Mouse (Mus musculus): ENCODE results near the gene Wdr3. TPM values are rescaled to one million over a fixed set of nuclear protein-coding genes. Genes with fewer than 3 reads are reported as not detected.

The Wdr3 gene
- polyA plus RNA-seq, 1 experiment: 17.7 TPM

GRCm38 (mm10) chr3:100163556-100163955 lies 1.3 kb upstream of the Wdr3 start:
- TF ChIP-seq MAX (IDR thresholded peaks at IDR 0.05; ENCODE audit: low read depth): no peak
- TF ChIP-seq POLR2A (IDR thresholded peaks at IDR 0.05; ENCODE audit: insufficient read length, low read depth): no peak
- TF ChIP-seq TCF12 (IDR thresholded peaks at IDR 0.05; ENCODE audit: insufficient read depth, poor library complexity, severe bottlenecking): no peak
- no peak for TF ChIP-seq USF1 (IDR thresholded peaks at IDR 0.05; ENCODE audit: low read depth)
- no peak for TF ChIP-seq TCF3 (IDR thresholded peaks at IDR 0.05; ENCODE audit: insufficient read length, low read depth)
- TF ChIP-seq POLR2AphosphoS2 (IDR thresholded peaks at IDR 0.05; ENCODE audit: insufficient read length, low read depth): no peak
- TF ChIP-seq REST (IDR thresholded peaks at IDR 0.05; ENCODE audit: insufficient read depth, insufficient read length): no peak
- no peak for TF ChIP-seq MYOG (IDR thresholded peaks at IDR 0.05; ENCODE audit: control insufficient read depth in 1 of 3, insufficient read depth in 1 of 3, insufficient read length in 2 of 3, low read depth in 2 of 3)
- no peak for TF ChIP-seq SRF (IDR thresholded peaks at IDR 0.05; ENCODE audit: control insufficient read depth, insufficient read length, low read depth)
- no peak for TF ChIP-seq MYOD1 (IDR thresholded peaks at IDR 0.05; ENCODE audit: control insufficient read depth in 1 of 3, insufficient read length in 2 of 3, low read depth in 2 of 3)
- no peak for TF ChIP-seq E2F4 (IDR thresholded peaks at IDR 0.05; ENCODE audit: insufficient read depth)
- no peak for TF ChIP-seq CEBPB (IDR thresholded peaks at IDR 0.05; ENCODE audit: insufficient read depth, poor library complexity, severe bottlenecking)
- Histone ChIP-seq H3K36me3 (ENCODE audit: control insufficient read depth, insufficient read depth) (no peaks in the 10 kb centered on the region), H3ac (ENCODE audit: control insufficient read depth, insufficient read length) (no peak overlapping the region), H3K27me3 (ENCODE audit: control insufficient read depth, insufficient read depth, insufficient read length) (no peaks in the 10 kb centered on the region), H3K79me2 (ENCODE audit: control insufficient read depth, insufficient read depth) (peaks cover 26% of the 10 kb centered on the region), H3K4me3 (peak overlapping the region; percentile 79), H3K4me2 (ENCODE audit: low read depth) (peak overlapping the region; percentile 90)

GRCm38 (mm10) chr3:100161665-100162314 lies 417 bp downstream of the Wdr3 start:
- H3K36me3 ChIP-seq (ENCODE audit: control insufficient read depth, insufficient read depth): peaks cover 6% of the 10 kb centered on the region
- H3K4me3 ChIP-seq: peak overlapping the region; percentile 79
- peaks cover 26% of the 10 kb centered on the region for H3K79me2 ChIP-seq (ENCODE audit: control insufficient read depth, insufficient read depth)
- TF ChIP-seq SRF (IDR thresholded peaks at IDR 0.05; ENCODE audit: control insufficient read depth, insufficient read length, low read depth) (no peak), TCF3 (IDR thresholded peaks at IDR 0.05; ENCODE audit: insufficient read length, low read depth) (no peak), CEBPB (IDR thresholded peaks at IDR 0.05; ENCODE audit: insufficient read depth, poor library complexity, severe bottlenecking) (no peak), MYOD1 (IDR thresholded peaks at IDR 0.05; ENCODE audit: control insufficient read depth in 1 of 3, insufficient read length in 2 of 3, low read depth in 2 of 3) (no peak), MYOG (IDR thresholded peaks at IDR 0.05; ENCODE audit: control insufficient read depth in 1 of 3, insufficient read depth in 1 of 3, insufficient read length in 2 of 3, low read depth in 2 of 3) (no peak), USF1 (IDR thresholded peaks at IDR 0.05; ENCODE audit: low read depth) (no peak), POLR2A (IDR thresholded peaks at IDR 0.05; ENCODE audit: insufficient read length, low read depth) (no peak), REST (IDR thresholded peaks at IDR 0.05; ENCODE audit: insufficient read depth, insufficient read length) (no peak)
- H3ac ChIP-seq (ENCODE audit: control insufficient read depth, insufficient read length): peak overlapping the region; percentile 24
- H3K4me2 ChIP-seq (ENCODE audit: low read depth): peak overlapping the region; percentile 84
- H3K27me3 ChIP-seq (ENCODE audit: control insufficient read depth, insufficient read depth, insufficient read length): no peaks in the 10 kb centered on the region

- H3K79me2 ChIP-seq (ENCODE audit: control insufficient read depth, insufficient read depth): peaks cover 26% of the 10 kb centered on the region
- no peak overlapping the region for H3ac ChIP-seq (ENCODE audit: control insufficient read depth, insufficient read length)
- peaks cover 14% of the 10 kb centered on the region for H3K36me3 ChIP-seq (ENCODE audit: control insufficient read depth, insufficient read depth)
- H3K4me2 ChIP-seq (ENCODE audit: low read depth): peak overlapping the region; percentile 84
- TF ChIP-seq MAX (IDR thresholded peaks at IDR 0.05; ENCODE audit: low read depth) (no peak), TCF12 (IDR thresholded peaks at IDR 0.05; ENCODE audit: insufficient read depth, poor library complexity, severe bottlenecking) (no peak), POLR2A (IDR thresholded peaks at IDR 0.05; ENCODE audit: insufficient read length, low read depth) (no peak), MYOG (IDR thresholded peaks at IDR 0.05; ENCODE audit: control insufficient read depth in 1 of 3, insufficient read depth in 1 of 3, insufficient read length in 2 of 3, low read depth in 2 of 3) (no peak), USF1 (IDR thresholded peaks at IDR 0.05; ENCODE audit: low read depth) (no peak), SRF (IDR thresholded peaks at IDR 0.05; ENCODE audit: control insufficient read depth, insufficient read length, low read depth) (no peak), REST (IDR thresholded peaks at IDR 0.05; ENCODE audit: insufficient read depth, insufficient read length) (no peak), TCF3 (IDR thresholded peaks at IDR 0.05; ENCODE audit: insufficient read length, low read depth) (no peak), CEBPB (IDR thresholded peaks at IDR 0.05; ENCODE audit: insufficient read depth, poor library complexity, severe bottlenecking) (no peak), POLR2AphosphoS2 (IDR thresholded peaks at IDR 0.05; ENCODE audit: insufficient read length, low read depth) (no peak), MYOD1 (IDR thresholded peaks at IDR 0.05; ENCODE audit: control insufficient read depth in 1 of 3, insufficient read length in 2 of 3, low read depth in 2 of 3) (no peak), E2F4 (IDR thresholded peaks at IDR 0.05; ENCODE audit: insufficient read depth) (no peak)
- no peaks in the 10 kb centered on the region for H3K27me3 ChIP-seq (ENCODE audit: control insufficient read depth, insufficient read depth, insufficient read length)
- H3K4me3 ChIP-seq: peak overlapping the region; percentile 79
These were observed 1.3 kb downstream of the Wdr3 start for GRCm38 (mm10) chr3:100160682-100161445.

GRCm38 (mm10) chr3:100122445-100122844 lies 39.8 kb downstream of the Wdr3 start:
- H3ac ChIP-seq (ENCODE audit: control insufficient read depth, insufficient read length): no peak overlapping the region
- no peak for TF ChIP-seq REST (IDR thresholded peaks at IDR 0.05; ENCODE audit: insufficient read depth, insufficient read length)
- no peak for TF ChIP-seq TCF12 (IDR thresholded peaks at IDR 0.05; ENCODE audit: insufficient read depth, poor library complexity, severe bottlenecking)
- TF ChIP-seq POLR2AphosphoS2 (IDR thresholded peaks at IDR 0.05; ENCODE audit: insufficient read length, low read depth): no peak
- TF ChIP-seq POLR2A (IDR thresholded peaks at IDR 0.05; ENCODE audit: insufficient read length, low read depth): no peak
- no peaks in the 10 kb centered on the region for H3K36me3 ChIP-seq (ENCODE audit: control insufficient read depth, insufficient read depth)
- no peaks in the 10 kb centered on the region for H3K27me3 ChIP-seq (ENCODE audit: control insufficient read depth, insufficient read depth, insufficient read length)
- no peak overlapping the region for H3K4me3 ChIP-seq
- no peaks in the 10 kb centered on the region for H3K79me2 ChIP-seq (ENCODE audit: control insufficient read depth, insufficient read depth)
- H3K4me2 ChIP-seq (ENCODE audit: low read depth): no peak overlapping the region

Data from myocyte (in vitro differentiated cells).